Mouse (Mus musculus) forebrain, embryonic 16.5 days (tissue): ENCODE measurements around the gene Mrps17. TPM values are rescaled to one million over a fixed set of nuclear protein-coding genes. Genes with fewer than 3 reads are reported as not detected.
"Not testable (repeated sequence)": the region's sequence is repeated elsewhere in the genome, so short reads cannot be mapped to it uniquely, and the experiment has no call there.

Experiments used
- ATAC-seq: fragments of 200-750 bp; cut with Nextera tagmentation; 2 replicates; pipeline ENCODE4 v1.8.0; 2017; ENCODE audit warnings: mild to moderate bottlenecking, moderate library complexity
- H3K27ac ChIP-seq: fragments of 300-500 bp; sonication (generic); 2 replicates; pipeline ENCODE4 v1.5.1; 2014; ENCODE audit warnings: low read length, control low read depth
- H3K27me3 ChIP-seq: fragments of 300-500 bp; sonication (generic); replicated peaks from 2 replicates; pipeline ENCODE4 v1.6.1; 2014; ENCODE audit warnings: low read length; ENCODE audit not compliant: control insufficient read depth, insufficient read depth
- H3K36me3 ChIP-seq: fragments of 300-500 bp; sonication (generic); 2 replicates; pipeline ENCODE4 v1.6.1; 2014; ENCODE audit not compliant: control insufficient read depth, insufficient read depth
- H3K4me1 ChIP-seq: fragments of 300-500 bp; sonication (generic); replicated peaks from 2 replicates; pipeline ENCODE4 v1.6.1; 2014; ENCODE audit warnings: low read length; ENCODE audit not compliant: control insufficient read depth, insufficient read depth
- H3K4me2 ChIP-seq: fragments of 300-500 bp; sonication (generic); 2 replicates; pipeline ENCODE4 v1.6.1; 2014; ENCODE audit warnings: mild to moderate bottlenecking, low read length, control low read depth
- H3K4me3 ChIP-seq: fragments of 300-500 bp; sonication (generic); replicated peaks from 2 replicates; pipeline ENCODE4 v1.5.1; 2014; ENCODE audit warnings: mild to moderate bottlenecking, low read length, control low read depth
- H3K9ac ChIP-seq: fragments of 300-500 bp; sonication (generic); replicated peaks from 2 replicates; pipeline ENCODE4 v1.6.1; 2014; ENCODE audit warnings: low read depth, low read length, control low read depth
- H3K9me3 ChIP-seq: fragments of 300-500 bp; sonication (generic); 2 replicates; pipeline ENCODE4 v1.6.1; 2016; ENCODE audit warnings: low read length; ENCODE audit not compliant: control insufficient read depth
- WGBS: fragments of 180-500 bp; shearing (Covaris S2); extraction: QIAGEN DNeasy Blood & Tissue Kit; methylation state at CpG from one replicate; pipeline ENCODE4 v1.1.7; 2014; 5-methylcytosine and 5-hydroxymethylcytosine counted together
- polyA plus RNA-seq: library from polyadenylated mRNA; unstranded; fragments of >200 nt; fragmentation: Nextera tagmentation; extraction: Ambion mirVana; gene quantifications from 2 replicates; pipeline ENCODE4 v1.2.1, GENCODE M21; 2015

The Mrps17 gene
- 177 and 190 TPM in 2 replicates for polyA plus RNA-seq

GRCm38 (mm10) chr5:129715326-129715861 lies at the start of gene Mrps17:
Gene Mrps17, plus strand, starts transcription at chr5:129715497.
- Histone ChIP-seq H3K4me2 (peak within 1 kb of the TSS; percentile 60), H3K27ac (0 out of 2 replicates have a peak within 1 kb of the TSS, but pooled peaks have one; percentile 43), H3K4me3 (peak within 1 kb of the TSS; percentile 80), H3K27me3 (no peaks in the 10 kb centered on the region), H3K36me3 (peaks cover 10% of the 10 kb centered on the region), H3K9me3 (no peaks in the 10 kb centered on the region), H3K4me1 (peaks cover 5% of the 10 kb centered on the region), H3K9ac (peak within 1 kb of the TSS; percentile 75)
- ATAC-seq = peak; percentile 98
- WGBS = under 1% methylated on average over 33 of the region's 33 CpGs

- H3K27ac ChIP-seq = no peak overlapping the region
- H3K9ac ChIP-seq = no peak overlapping the region
- WGBS = 92% methylated on average over 10 of the region's 10 CpGs
- no peaks in the 10 kb centered on the region for H3K36me3 ChIP-seq
- H3K4me1 ChIP-seq = peaks cover 13% of the 10 kb centered on the region
- no peaks in the 10 kb centered on the region for H3K9me3 ChIP-seq
- H3K27me3 ChIP-seq = no peaks in the 10 kb centered on the region
- ATAC-seq = no peak
- no peak overlapping the region for H3K4me2 ChIP-seq
- H3K4me3 ChIP-seq = no peak overlapping the region
Measured at GRCm38 (mm10) chr5:129666271-129666909, 48.9 kb upstream of the Mrps17 start.

GRCm38 (mm10) chr5:129667851-129668250 lies 47.4 kb upstream of the Mrps17 start:
- Histone ChIP-seq H3K36me3 (no peaks in the 10 kb centered on the region), H3K27ac (no peak overlapping the region), H3K4me1 (peaks cover 13% of the 10 kb centered on the region), H3K9me3 (no peaks in the 10 kb centered on the region), H3K4me3 (no peak overlapping the region), H3K9ac (no peak overlapping the region), H3K27me3 (no peaks in the 10 kb centered on the region), H3K4me2 (no peak overlapping the region)
- WGBS = 83% methylated on average over 4 of the region's 4 CpGs
- ATAC-seq = no peak

- peak; percentile 70 for ATAC-seq
- no peaks in the 10 kb centered on the region for H3K27me3 ChIP-seq
- no peaks in the 10 kb centered on the region for H3K9me3 ChIP-seq
- H3K9ac ChIP-seq = peak overlapping the region; percentile 93
- under 1% methylated on average over 31 of the region's 31 CpGs for WGBS
- H3K36me3 ChIP-seq = no peaks in the 10 kb centered on the region
- H3K4me2 ChIP-seq = peak overlapping the region; percentile 91
- peaks cover 13% of the 10 kb centered on the region for H3K4me1 ChIP-seq
- H3K4me3 ChIP-seq = peak overlapping the region; percentile 85
- H3K27ac ChIP-seq = no peak overlapping the region
Measured at GRCm38 (mm10) chr5:129669453-129670035, 45.8 kb upstream of the Mrps17 start.

GRCm38 (mm10) chr5:129670036-129670458 lies 45.2 kb upstream of the Mrps17 start, which contains the start of gene Zfp11:
Gene Zfp11, minus strand, starts transcription at chr5:129670099.
- H3K4me2 ChIP-seq = peak within 1 kb of the TSS; percentile 91
- H3K4me3 ChIP-seq = peak within 1 kb of the TSS; percentile 85
- no peaks in the 10 kb centered on the region for H3K27me3 ChIP-seq
- H3K9ac ChIP-seq = peak within 1 kb of the TSS; percentile 93
- H3K4me1 ChIP-seq = peaks cover 13% of the 10 kb centered on the region
- H3K9me3 ChIP-seq = no peaks in the 10 kb centered on the region; the same call in 1 of the 2 replicates
- peak; percentile 87 for ATAC-seq
- H3K27ac ChIP-seq = no peak within 1 kb of the TSS
- H3K36me3 ChIP-seq = no peaks in the 10 kb centered on the region
- whole genome bisulfite sequencing = under 1% methylated on average over 23 of the region's 23 CpGs

- WGBS = 91% methylated on average over 5 of the region's 5 CpGs
- H3K4me2 ChIP-seq, H3K9ac ChIP-seq, H3K9me3 ChIP-seq, H3K36me3 ChIP-seq, H3K4me1 ChIP-seq, H3K4me3 ChIP-seq, H3K27ac ChIP-seq, H3K27me3 ChIP-seq, ATAC-seq: not testable (repeated sequence)
Measured at GRCm38 (mm10) chr5:129685141-129685540, 30.2 kb upstream of the Mrps17 start.

GRCm38 (mm10) chr5:129687621-129688020 lies 27.7 kb upstream of the Mrps17 start:
- Histone ChIP-seq H3K27ac (no peak overlapping the region), H3K4me1 (no peaks in the 10 kb centered on the region), H3K9ac (no peak overlapping the region), H3K4me3 (no peak overlapping the region), H3K4me2 (no peak overlapping the region), H3K36me3 (no peaks in the 10 kb centered on the region), H3K27me3 (no peaks in the 10 kb centered on the region), H3K9me3 (no peaks in the 10 kb centered on the region)
- WGBS = 85% methylated on average over 7 of the region's 7 CpGs
- no peak for ATAC-seq

- no peak overlapping the region for H3K9ac ChIP-seq
- no peaks in the 10 kb centered on the region for H3K36me3 ChIP-seq
- no peaks in the 10 kb centered on the region for H3K9me3 ChIP-seq
- no peak overlapping the region for H3K4me3 ChIP-seq
- 87% methylated on average over 3 of the region's 3 CpGs for WGBS
- no peaks in the 10 kb centered on the region for H3K4me1 ChIP-seq
- no peak overlapping the region for H3K4me2 ChIP-seq
- no peak for ATAC-seq
- H3K27ac ChIP-seq = no peak overlapping the region
- H3K27me3 ChIP-seq = no peaks in the 10 kb centered on the region
Measured at GRCm38 (mm10) chr5:129690528-129690927, 24.8 kb upstream of the Mrps17 start.

- Histone ChIP-seq H3K27me3 (peaks cover 10% of the 10 kb centered on the region), H3K27ac (no peak overlapping the region), H3K4me1 (no peaks in the 10 kb centered on the region), H3K4me3 (no peak overlapping the region), H3K9ac (no peak overlapping the region), H3K4me2 (peak overlapping the region; percentile 3; the same call in 1 of the 2 replicates), H3K9me3 (no peaks in the 10 kb centered on the region), H3K36me3 (no peaks in the 10 kb centered on the region)
- ATAC-seq = no peak
- WGBS = 43% methylated on average over 2 of the region's 2 CpGs
Measured at GRCm38 (mm10) chr5:129700506-129700905, 14.8 kb upstream of the Mrps17 start.
